Mouse (Mus musculus) colon, adult 2 months (tissue): ENCODE results near the gene Inca1. TPM values are rescaled to one million over a fixed set of nuclear protein-coding genes. Genes with fewer than 3 reads are reported as not detected.

Source experiments
- polyA plus RNA-seq: library from polyadenylated mRNA; depleted of rRNA; stranded (reverse); fragments of >200 nt; gene quantifications from 2 replicates; pipeline ENCODE4 v1.2.3, GENCODE M21; 2012; rRNA removed

Gene Inca1
- polyA plus RNA-seq = 1.1 TPM in 2 replicates

DNA sequence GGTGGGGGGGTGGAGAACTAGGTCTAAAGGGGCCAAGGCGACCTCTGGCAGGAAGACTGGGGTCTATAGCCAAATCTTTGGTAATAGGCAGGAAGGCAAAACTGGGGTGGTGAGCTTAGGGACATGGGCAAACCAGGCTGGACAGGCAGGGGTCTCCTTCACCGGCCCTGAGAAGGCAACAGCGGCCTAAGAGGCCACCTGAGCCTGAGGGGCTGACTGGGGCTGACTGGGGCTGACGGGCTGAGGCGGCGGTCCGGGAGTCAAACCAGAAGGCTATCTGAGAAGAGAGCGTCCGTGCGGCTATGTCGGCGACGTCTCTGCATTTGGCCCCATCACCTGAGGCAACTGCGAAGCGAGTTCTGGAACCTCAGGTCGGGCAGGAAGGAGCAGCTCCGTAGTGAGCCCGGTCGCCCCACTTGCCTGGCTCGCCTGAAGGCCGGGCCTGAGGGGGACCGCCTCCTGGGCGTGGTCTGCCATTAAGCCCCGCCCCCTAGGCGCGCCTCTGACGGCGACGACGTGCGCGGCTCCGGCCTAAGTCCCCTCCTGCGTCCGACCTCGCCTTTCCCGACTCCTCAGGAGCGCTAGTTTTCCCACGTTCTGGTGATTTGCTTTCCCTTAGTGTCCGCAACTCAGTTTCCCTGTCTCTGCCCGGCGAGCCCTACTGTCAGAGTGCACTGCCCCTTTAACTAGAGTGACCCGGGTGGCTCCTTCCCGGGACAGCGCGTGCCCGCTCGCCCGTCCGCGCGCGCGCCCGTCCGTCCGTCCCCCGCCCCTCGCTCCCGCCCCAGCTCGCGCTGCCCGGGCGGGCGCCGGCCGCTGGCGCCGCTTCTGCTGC lies at the start of gene Inca1, which contains the start of gene Kif1c:
Gene Inca1 (minus strand): TSS at position 434 of the 835 bp plus-strand sequence.
Gene Kif1c (plus strand): TSS at position 827 of the 835 bp plus-strand sequence.

DNA sequence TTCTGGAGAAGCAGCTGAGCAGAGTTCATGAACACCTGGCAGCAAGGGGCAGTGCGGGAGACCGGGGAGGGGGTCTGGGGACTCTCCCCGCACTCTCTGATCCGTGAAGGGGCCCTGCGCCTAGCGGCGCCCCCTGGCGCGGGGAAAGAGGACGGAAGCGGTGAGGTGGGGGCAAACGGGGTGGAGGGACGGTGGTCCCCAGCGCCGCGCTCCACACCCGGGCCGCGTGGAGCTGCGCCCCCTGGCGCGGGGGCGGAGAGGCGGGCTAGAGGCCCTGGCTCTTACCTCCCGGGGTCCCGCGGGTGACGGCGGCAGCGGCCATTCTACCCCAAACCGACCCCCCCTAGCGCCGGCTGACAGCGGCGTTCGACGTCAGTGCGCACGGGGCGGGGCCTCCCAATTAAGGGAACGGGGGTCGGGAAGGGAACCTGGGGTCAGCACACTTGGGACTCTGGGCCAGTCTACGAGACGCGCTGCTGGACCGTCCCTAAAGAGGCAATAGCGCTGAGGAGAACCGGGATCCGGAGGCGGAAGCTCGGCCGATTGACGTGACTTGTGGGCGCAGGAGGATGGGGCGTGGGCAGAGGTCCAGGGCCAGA lies 12.3 kb downstream of the Inca1 start, which contains the start of gene Camta2:
Gene Camta2 (minus strand): TSS at position 505 of the 599 bp plus-strand sequence.

DNA sequence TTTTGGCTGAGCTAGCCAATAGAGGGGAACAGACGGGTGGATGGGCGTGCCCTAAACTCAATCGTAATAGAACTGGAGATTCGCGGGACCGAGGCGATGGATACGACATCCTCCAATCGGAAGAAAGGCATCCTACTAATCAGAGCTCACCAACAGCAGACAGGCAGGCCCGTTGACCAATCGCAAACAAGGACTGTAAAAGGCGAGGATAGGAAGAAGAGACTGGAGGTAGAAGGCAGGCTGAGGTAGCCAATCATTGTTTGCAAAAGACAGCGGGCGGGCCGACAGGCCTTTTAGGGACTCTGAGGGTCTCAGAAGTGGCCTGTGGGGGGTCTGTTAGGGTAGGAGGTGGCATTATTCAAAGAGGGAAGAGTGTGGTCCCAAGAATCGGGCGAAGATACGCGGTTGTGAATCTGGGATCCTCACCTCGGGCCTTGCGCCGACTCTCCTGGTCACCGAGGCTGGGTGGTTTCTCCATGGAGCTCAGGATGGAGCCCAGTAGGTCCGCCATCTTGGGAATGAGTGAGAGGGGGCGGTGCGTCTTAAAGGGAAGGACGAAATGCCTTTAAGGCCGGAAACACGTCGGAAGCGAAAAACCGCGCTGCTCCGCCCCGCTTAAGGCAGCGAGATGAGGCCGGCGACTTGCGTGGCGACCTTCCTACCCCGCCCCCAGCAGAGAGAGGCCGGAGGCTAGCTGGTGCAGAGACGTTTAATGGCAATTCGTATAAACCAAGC lies 31.0 kb downstream of the Inca1 start, which contains the start of gene Spag7:
Gene Spag7 (minus strand): TSS at position 646 of the 735 bp plus-strand sequence.

DNA sequence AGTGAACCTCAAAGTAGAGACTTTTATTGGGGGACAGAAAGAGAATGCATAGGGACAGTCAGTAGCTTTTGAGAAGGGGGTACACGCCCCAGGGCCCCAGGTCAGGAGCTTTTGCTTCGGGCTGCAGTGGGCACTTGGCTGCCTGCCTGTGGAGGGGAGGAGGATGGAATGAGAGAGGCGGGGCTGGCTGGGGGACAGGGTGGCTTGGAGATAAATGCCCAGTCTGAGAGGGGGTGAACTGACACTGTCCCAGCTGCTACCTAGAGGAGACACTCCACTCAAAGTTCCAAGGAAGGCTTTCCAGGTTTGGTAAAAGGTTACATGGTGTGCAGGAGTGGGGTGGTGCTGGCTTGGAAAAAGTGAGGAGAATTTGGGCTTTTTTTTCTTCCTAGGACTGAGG lies 43.0 kb downstream of the Inca1 start, which contains the start of gene Eno3:
Gene Eno3 (plus strand): TSS at position 239 of the 400 bp plus-strand sequence.

DNA sequence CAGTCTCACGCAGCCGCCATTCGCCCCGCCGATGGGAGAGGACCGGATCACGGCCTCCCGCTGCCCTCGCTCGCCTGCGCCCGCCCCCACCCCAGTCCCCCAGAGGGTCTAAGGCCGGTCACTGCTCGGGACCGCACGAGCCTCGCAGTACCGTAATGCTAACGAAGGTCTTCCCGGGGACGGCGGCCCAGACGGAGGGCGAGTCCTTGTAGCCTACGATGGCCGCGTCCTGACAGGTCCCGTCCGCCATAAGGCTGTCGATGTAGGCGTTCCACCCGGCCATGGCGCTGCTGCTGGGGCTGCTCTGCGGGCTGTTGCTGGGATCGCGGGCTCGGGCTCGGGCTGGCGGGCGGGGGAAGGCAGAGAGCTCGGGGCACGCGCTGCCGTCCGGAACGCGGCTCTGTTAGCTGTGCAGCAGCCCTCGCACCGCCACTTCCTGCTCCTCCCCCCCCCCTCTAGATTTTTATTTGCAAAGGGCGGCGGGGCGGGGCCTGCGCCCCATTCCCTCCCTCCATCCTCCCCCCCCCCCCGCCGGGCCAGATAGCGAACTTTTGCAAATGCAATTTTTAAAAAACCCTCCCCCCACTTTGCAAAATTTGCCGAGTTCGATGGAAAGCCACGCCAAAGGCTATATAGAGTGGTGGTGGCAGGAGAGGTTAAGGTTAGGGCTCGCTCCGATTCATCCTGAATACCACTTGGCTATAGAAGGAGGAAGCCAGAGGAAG lies 45.6 kb downstream of the Inca1 start, which contains the start of gene Pfn1:
Gene Pfn1 (minus strand): TSS at position 447 of the 725 bp plus-strand sequence.

DNA sequence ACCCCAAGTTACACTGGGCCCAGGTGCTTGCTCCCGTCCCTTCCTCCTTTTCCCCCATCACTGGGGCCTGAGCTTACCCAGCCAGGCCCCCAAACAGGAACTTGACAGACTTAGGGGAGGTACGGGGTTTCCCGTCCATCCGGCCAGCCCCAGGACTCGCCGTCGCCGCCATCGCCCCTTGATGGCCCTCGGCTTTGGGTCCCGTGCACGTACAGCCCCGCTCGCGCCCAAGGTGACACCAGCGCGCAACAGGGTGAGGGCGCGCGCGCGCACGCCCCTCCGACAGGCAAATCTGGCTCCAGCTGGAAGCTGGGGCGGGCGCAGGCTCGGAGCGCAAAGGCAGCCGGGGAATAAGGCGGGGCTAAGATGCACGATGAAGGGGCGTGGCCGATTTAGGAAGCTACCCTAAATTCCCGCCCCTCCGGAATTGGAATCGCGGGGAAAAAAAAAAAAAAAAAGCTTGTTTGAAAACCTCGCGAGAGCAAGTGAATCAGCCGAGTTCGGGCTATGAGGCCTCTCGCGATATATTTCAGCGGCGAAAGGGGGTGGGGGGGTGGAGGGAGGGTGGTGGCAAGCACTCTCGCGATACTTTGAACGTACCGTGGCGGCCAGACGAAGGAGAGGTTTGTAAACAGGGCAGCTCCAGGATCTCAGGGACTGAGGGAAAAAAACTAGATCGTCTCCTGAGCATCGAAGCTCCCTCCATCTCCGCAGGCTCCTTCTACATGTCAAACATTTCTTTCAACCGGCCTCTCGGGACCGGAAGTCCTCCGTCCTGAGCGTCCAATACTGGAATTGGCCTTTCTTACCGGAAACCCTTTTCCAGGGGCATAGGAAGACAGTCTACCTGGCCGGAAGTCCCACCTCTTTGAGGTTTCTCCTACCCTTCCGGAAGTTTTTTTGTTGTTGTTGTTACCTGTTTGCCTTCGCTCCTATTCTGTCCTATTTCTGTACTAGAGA lies 53.0 kb downstream of the Inca1 start, which contains the start of the genes Rnf167 and Slc25a11:
Gene Rnf167 (plus strand): TSS at position 545 of the 960 bp plus-strand sequence.
Gene Slc25a11 (minus strand): TSS at position 789 of the 960 bp plus-strand sequence.

DNA sequence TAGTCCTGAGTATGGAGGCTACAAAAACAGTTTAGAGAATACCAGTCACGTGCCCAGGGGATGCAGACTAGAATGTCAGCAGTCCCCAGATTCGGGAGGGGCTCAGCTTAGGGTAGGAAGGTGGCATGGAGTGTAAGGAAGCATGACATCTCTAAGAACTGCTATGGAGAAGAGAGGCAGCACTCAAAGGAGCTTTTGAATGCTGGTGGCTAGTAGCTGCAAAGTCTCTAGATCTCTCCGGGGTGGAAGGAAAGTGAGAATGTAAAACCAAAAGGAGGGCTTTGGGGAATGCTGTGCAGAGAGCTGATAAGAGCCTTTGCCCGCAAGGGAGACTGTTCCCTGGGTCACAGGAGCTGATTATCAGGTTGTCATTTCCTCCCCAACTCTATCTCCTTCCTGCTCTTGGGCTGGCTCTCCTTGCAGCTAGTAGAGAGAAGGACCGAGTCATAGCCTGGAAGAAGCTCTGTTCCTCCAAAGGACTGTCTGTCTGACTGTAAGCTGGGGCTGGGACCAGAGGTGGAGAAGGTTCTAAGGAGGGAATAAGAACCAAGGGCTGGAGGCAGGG lies 61.2 kb downstream of the Inca1 start, which contains the start of gene Gp1ba:
Gene Gp1ba (plus strand): TSS at position 409 of the 565 bp plus-strand sequence.

Other genes starting within 250 kb of the Inca1 start
- gene Med11, start 248.2 kb downstream of the Inca1 start, polyA plus RNA-seq = 18.3 TPM in 2 replicates
- 4.1 and 4.6 TPM in 2 replicates for gene Zmynd15, start 240.7 kb downstream of the Inca1 start, polyA plus RNA-seq
- 21.9 and 24.0 TPM in 2 replicates for gene Cxcl16, start 240.2 kb downstream of the Inca1 start, polyA plus RNA-seq
- 2.4 and 3.2 TPM in 2 replicates for gene Tm4sf5, start 194.9 kb downstream of the Inca1 start, polyA plus RNA-seq
- not detected in 2 replicates for gene Vmo1, start 185.5 kb downstream of the Inca1 start, polyA plus RNA-seq
- 0.16 TPM in 1 of 2 replicates, not detected in the other for gene Gltpd2, start 181.0 kb downstream of the Inca1 start, polyA plus RNA-seq
- 192 and 239 TPM in 2 replicates for gene Psmb6, start 174.8 kb downstream of the Inca1 start, polyA plus RNA-seq
- not detected in 2 replicates for gene Gm40193, start 167.2 kb downstream of the Inca1 start, polyA plus RNA-seq
- gene Pld2, start 160.1 kb downstream of the Inca1 start, polyA plus RNA-seq = 9.8 and 10.3 TPM in 2 replicates
- 104 and 119 TPM in 2 replicates for gene Mink1, start 137.3 kb downstream of the Inca1 start, polyA plus RNA-seq
- gene 4930544D05Rik, start 84.3 kb downstream of the Inca1 start, polyA plus RNA-seq = not detected in 2 replicates
- 0.21 TPM in 1 of 2 replicates, not detected in the other for gene Chrne, start 80.9 kb downstream of the Inca1 start, polyA plus RNA-seq
- not detected in 2 replicates for gene Gp1ba, start 61.0 kb downstream of the Inca1 start, polyA plus RNA-seq
- 81.7 and 112 TPM in 2 replicates for gene Rnf167, start 52.9 kb downstream of the Inca1 start, polyA plus RNA-seq
- gene Slc25a11, start 52.7 kb downstream of the Inca1 start, polyA plus RNA-seq = 129 and 132 TPM in 2 replicates
- gene Pfn1, start 45.5 kb downstream of the Inca1 start, polyA plus RNA-seq = 2,946 and 3,327 TPM in 2 replicates
- gene Eno3, start 43.0 kb downstream of the Inca1 start, polyA plus RNA-seq = 120 and 156 TPM in 2 replicates
- 17.9 and 21.9 TPM in 2 replicates for gene Spag7, start 30.7 kb downstream of the Inca1 start, polyA plus RNA-seq
- 64.7 TPM in 2 replicates for gene Camta2, start 12.1 kb downstream of the Inca1 start, polyA plus RNA-seq
- 112 and 117 TPM in 2 replicates for gene Kif1c, start 393 bp upstream of the Inca1 start, polyA plus RNA-seq
- 1.1 and 1.3 TPM in 2 replicates for gene Zfp3, start 64.1 kb upstream of the Inca1 start, polyA plus RNA-seq
- gene Scimp, start 112.4 kb upstream of the Inca1 start, polyA plus RNA-seq = 0.63 and 0.94 TPM in 2 replicates
- gene Rabep1, start 144.6 kb upstream of the Inca1 start, polyA plus RNA-seq = 1.8 and 2.0 TPM in 2 replicates